Mouse (Mus musculus): ENCODE data around the gene Hectd2.

The Hectd2 gene

GRCm38 (mm10) chr19:36561171-36561570, 6.7 kb downstream of the Hectd2 start:
- in situ Hi-C loops (cut with MboI, MseI): loop anchor here (10.0 kb wide), 1 partner anchor 86 kb away; no protein-coding TSS in a partner anchor

GRCm38 (mm10) chr19:36564396-36564795, 10.0 kb downstream of the Hectd2 start:
- in situ Hi-C loops (cut with MboI, MseI): loop anchor here (10.0 kb wide), 1 partner anchor 90 kb away; no protein-coding TSS in a partner anchor

- in situ Hi-C loops (cut with MboI, MseI): no loop called here
These were observed 19.5 kb downstream of the Hectd2 start for GRCm38 (mm10) chr19:36573986-36574385.

- in situ Hi-C loops (cut with MboI, MseI): no loop called here
These were observed 20.7 kb downstream of the Hectd2 start for GRCm38 (mm10) chr19:36575159-36575558.

- in situ Hi-C loops (cut with MboI, MseI): no loop called here
These were observed 26.4 kb downstream of the Hectd2 start for GRCm38 (mm10) chr19:36580874-36581273.

GRCm38 (mm10) chr19:36582116-36582515, 27.7 kb downstream of the Hectd2 start:
- in situ Hi-C loops (cut with MboI, MseI): no loop called here

- in situ Hi-C loops (cut with MboI, MseI): no loop called here
These were observed 31.1 kb downstream of the Hectd2 start for GRCm38 (mm10) chr19:36585505-36585904.

GRCm38 (mm10) chr19:36594409-36594808, 40.0 kb downstream of the Hectd2 start:
- in situ Hi-C loops (cut with MboI, MseI): no loop called here

GRCm38 (mm10) chr19:36601869-36602268, 47.4 kb downstream of the Hectd2 start:
- in situ Hi-C loops (cut with MboI, MseI): no loop called here

GRCm38 (mm10) chr19:36602535-36603312, 48.3 kb downstream of the Hectd2 start:
- in situ Hi-C loops (cut with MboI, MseI): no loop called here

GRCm38 (mm10) chr19:36606270-36606669, 51.8 kb downstream of the Hectd2 start:
- in situ Hi-C loops (cut with MboI, MseI): no loop called here

- in situ Hi-C loops (cut with MboI, MseI): no loop called here
These were observed 54.8 kb downstream of the Hectd2 start for GRCm38 (mm10) chr19:36609229-36609628.

- in situ Hi-C loops (cut with MboI, MseI): no loop called here
These were observed 55.9 kb downstream of the Hectd2 start for GRCm38 (mm10) chr19:36610309-36610708.

- in situ Hi-C loops (cut with MboI, MseI): no loop called here
These were observed 71.5 kb downstream of the Hectd2 start for GRCm38 (mm10) chr19:36625906-36626305.

GRCm38 (mm10) chr19:36626881-36627280, 72.4 kb downstream of the Hectd2 start:
- in situ Hi-C loops (cut with MboI, MseI): no loop called here

GRCm38 (mm10) chr19:36629394-36629910, 75.0 kb downstream of the Hectd2 start:
- in situ Hi-C loops (cut with MboI, MseI): no loop called here

GRCm38 (mm10) chr19:36630361-36630760, 75.9 kb downstream of the Hectd2 start:
- in situ Hi-C loops (cut with MboI, MseI): no loop called here

- in situ Hi-C loops (cut with MboI, MseI): no loop called here
These were observed 80.3 kb downstream of the Hectd2 start for GRCm38 (mm10) chr19:36634771-36635170.

GRCm38 (mm10) chr19:36637223-36637622, 82.8 kb downstream of the Hectd2 start:
- in situ Hi-C loops (cut with MboI, MseI): no loop called here

GRCm38 (mm10) chr19:36637948-36638587, 83.6 kb downstream of the Hectd2 start:
- in situ Hi-C loops (cut with MboI, MseI): no loop called here

- in situ Hi-C loops (cut with MboI, MseI): no loop called here
These were observed 84.6 kb downstream of the Hectd2 start for GRCm38 (mm10) chr19:36639072-36639471.

- in situ Hi-C loops (cut with MboI, MseI): no loop called here
These were observed 86.7 kb downstream of the Hectd2 start for GRCm38 (mm10) chr19:36641128-36641527.

All from regulatory T cell (primary cell).